Mouse (Mus musculus): ENCODE results near the gene Tas1r3.

DNA sequence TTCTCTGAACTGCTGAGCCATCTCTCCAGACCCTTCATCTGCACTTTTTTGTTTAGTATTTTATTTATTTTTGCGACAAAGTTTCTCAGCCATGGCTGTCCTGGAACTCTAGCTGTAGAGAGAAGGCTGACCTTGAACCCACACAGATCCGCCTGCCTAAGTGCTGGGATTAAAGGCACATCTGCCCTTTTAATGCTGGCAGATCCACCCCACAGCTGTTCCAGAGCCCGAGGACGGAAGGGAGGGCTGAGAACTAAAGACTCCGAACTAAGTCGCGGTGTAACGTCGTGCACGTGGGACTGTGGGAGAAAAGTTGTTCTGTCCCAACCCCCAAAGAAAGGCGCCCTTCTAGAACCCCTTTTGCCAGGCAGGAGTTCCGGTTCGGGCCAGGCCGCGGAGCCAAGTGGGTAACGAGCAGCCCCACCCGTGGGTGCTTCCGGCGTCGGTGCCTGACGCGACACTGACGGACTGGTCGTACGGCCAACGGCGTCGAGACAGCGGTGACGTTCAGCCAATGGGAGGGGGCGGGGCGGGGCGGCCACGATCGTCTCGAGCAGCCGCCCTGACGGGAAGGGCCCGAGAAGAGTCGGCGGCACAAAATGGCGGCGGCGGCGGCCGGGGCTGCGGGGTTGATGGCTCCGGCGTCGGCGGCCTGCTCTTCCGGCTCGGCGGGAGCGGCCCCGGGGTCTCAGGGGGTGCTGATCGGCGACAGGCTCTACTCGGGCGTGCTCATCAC, 51.1 kb downstream of the Tas1r3 start, which contains the start of gene Ccnl2:
- no peak for TF ChIP-seq CTCF (IDR thresholded peaks at IDR 0.05; ENCODE audit: borderline replicate concordance, insufficient read depth, low read length)
- peak; percentile 61 for TF ChIP-seq POLR2A (IDR thresholded peaks at IDR 0.05; ENCODE audit: low read depth, low read length)

All from embryonic fibroblast, embryonic 13.5 days (primary cell).